Mouse (Mus musculus) adipose tissue, adult 10 weeks (tissue): ENCODE measurements around the gene Heatr6. TPM values are rescaled to one million over a fixed set of nuclear protein-coding genes. Genes with fewer than 3 reads are reported as not detected.

Experiments
- polyA plus RNA-seq: library from polyadenylated mRNA; stranded (reverse); fragments of 350-450 nt; fragmentation: Illumina TruSeq; extraction: RNeasy Lipid Tissue Mini Kit (QIAGEN cat#74804); gene quantifications from one replicate; pipeline ENCODE4 v1.2.3, GENCODE M21; 2014; ENCODE audit warnings: low read depth, low replicate concordance

Gene Heatr6
- polyA plus RNA-seq, result 9.0 TPM

GRCm38 (mm10) chr11:83753581-83754181 lies at the start of gene Heatr6:
Gene Heatr6 (plus strand): TSS chr11:83753696.

GRCm38 (mm10) chr11:83703705-83704104 lies 49.8 kb upstream of the Heatr6 start, which contains the start of gene Wfdc17:
Gene Wfdc17 (plus strand): TSS chr11:83703991.

GRCm38 (mm10) chr11:83708715-83709114 lies 44.8 kb upstream of the Heatr6 start, which contains the start of gene Wfdc18:
Gene Wfdc18 (plus strand): TSS chr11:83709015.

GRCm38 (mm10) chr11:83746681-83747080 lies 6.8 kb upstream of the Heatr6 start, which contains the start of gene Wfdc21:
Gene Wfdc21 (plus strand): TSS chr11:83746940.

Other genes with a start within 250 kb of the Heatr6 start
- gene Heatr9, start 231.5 kb upstream of the Heatr6 start, polyA plus RNA-seq, result 0.52 TPM
- gene Ccl5, start 223.2 kb upstream of the Heatr6 start, polyA plus RNA-seq, result 11.4 TPM
- 53.5 TPM for gene Ccl9, start 175.1 kb upstream of the Heatr6 start, polyA plus RNA-seq
- gene Ccl6, start 160.6 kb upstream of the Heatr6 start, polyA plus RNA-seq, result 125 TPM
- not detected for gene Rpl9-ps1, start 108.1 kb upstream of the Heatr6 start, polyA plus RNA-seq
- gene Ccl3, start 104.3 kb upstream of the Heatr6 start, polyA plus RNA-seq, result 0.46 TPM
- gene Ccl4, start 91.1 kb upstream of the Heatr6 start, polyA plus RNA-seq, result not detected
- gene Wfdc17, start 49.7 kb upstream of the Heatr6 start, polyA plus RNA-seq, result 38.3 TPM
- 0.89 TPM for gene Wfdc18, start 44.7 kb upstream of the Heatr6 start, polyA plus RNA-seq
- 111 TPM for gene Wfdc21, start 6.8 kb upstream of the Heatr6 start, polyA plus RNA-seq
- 28.8 TPM for gene Hnf1b, start 96.4 kb downstream of the Heatr6 start, polyA plus RNA-seq
- gene Ddx52, start 188.4 kb downstream of the Heatr6 start, polyA plus RNA-seq, result 21.3 TPM
- 24.0 TPM for gene Synrg, start 210.7 kb downstream of the Heatr6 start, polyA plus RNA-seq